Mouse (Mus musculus) midbrain, embryonic 12.5 days (tissue): ENCODE results near the gene Apobec1. TPM values are rescaled to one million over a fixed set of nuclear protein-coding genes. Genes with fewer than 3 reads are reported as not detected.
A peak's percentile ranks its signal among the peaks of the same experiment; 100 is the strongest.
"Not testable (repeated sequence)": the region's sequence is repeated elsewhere in the genome, so short reads cannot be mapped to it uniquely, and the experiment has no call there.

ENCODE experiments used
- ATAC-seq: fragments of 200-750 bp; cut with Nextera tagmentation; 2 replicates; pipeline ENCODE4 v1.8.0; 2017; ENCODE audit warnings: low read depth, moderate TSS enrichment, moderate library complexity; ENCODE audit not compliant: low FRiP score
- H3K27ac ChIP-seq: fragments of 300-500 bp; sonication (generic); replicated peaks from 2 replicates; pipeline ENCODE4 v1.5.1; 2016; ENCODE audit warnings: mild to moderate bottlenecking
- H3K27me3 ChIP-seq: fragments of 300-500 bp; sonication (generic); 2 replicates; pipeline ENCODE4 v1.6.1; 2016; ENCODE audit warnings: mild to moderate bottlenecking
- H3K36me3 ChIP-seq: fragments of 300-500 bp; sonication (generic); 2 replicates; pipeline ENCODE4 v1.6.1; 2016
- H3K4me1 ChIP-seq: fragments of 300-500 bp; sonication (generic); 2 replicates; pipeline ENCODE4 v1.6.1; 2016
- H3K4me2 ChIP-seq: fragments of 300-500 bp; sonication (generic); replicated peaks from 2 replicates; pipeline ENCODE4 v1.6.1; 2016; ENCODE audit warnings: mild to moderate bottlenecking, moderate library complexity
- H3K4me3 ChIP-seq: fragments of 300-500 bp; sonication (generic); 2 replicates; pipeline ENCODE4 v1.5.1; 2016; ENCODE audit warnings: mild to moderate bottlenecking
- H3K9ac ChIP-seq: fragments of 300-500 bp; sonication (generic); replicated peaks from 2 replicates; pipeline ENCODE4 v1.6.1; 2016; ENCODE audit warnings: mild to moderate bottlenecking, moderate library complexity
- H3K9me3 ChIP-seq: fragments of 300-500 bp; sonication (generic); 2 replicates; pipeline ENCODE4 v1.6.1; 2016; ENCODE audit warnings: mild to moderate bottlenecking
- WGBS: fragments of 180-500 bp; shearing (Covaris S2); methylation state at CpG from one replicate; pipeline ENCODE4 v1.1.7; 2016; 5-methylcytosine and 5-hydroxymethylcytosine counted together
- polyA plus RNA-seq: library from polyadenylated mRNA; unstranded; fragments of >200 nt; fragmentation: Nextera tagmentation; extraction: Ambion mirVana; gene quantifications from 2 replicates; pipeline ENCODE4 v1.2.1, GENCODE M21; 2016

Apobec1 gene
- polyA plus RNA-seq, 1 experiment from 2014 or later = 2.8 TPM

- WGBS = 57% methylated on average over 9 of the region's 9 CpGs
- H3K36me3 ChIP-seq = no peaks in the 10 kb centered on the region
Measured at GRCm38 (mm10) chr6:122553606-122554005, 48.6 kb downstream of the Apobec1 start, which contains the start of gene Aicda. Aicda (plus strand) TSS chr6:122553801.

GRCm38 (mm10) chr6:122545948-122546347 is 56.3 kb downstream of the Apobec1 start:
- no peaks in the 10 kb centered on the region for H3K36me3 ChIP-seq
- no peak overlapping the region for H3K4me3 ChIP-seq
- H3K27ac ChIP-seq = no peak overlapping the region
- no peaks in the 10 kb centered on the region for H3K9me3 ChIP-seq
- H3K4me1 ChIP-seq = no peaks in the 10 kb centered on the region
- no peaks in the 10 kb centered on the region for H3K27me3 ChIP-seq
- 85% methylated on average over 10 of the region's 10 CpGs for WGBS
- ATAC-seq = no peak
- no peak overlapping the region for H3K9ac ChIP-seq
- H3K4me2 ChIP-seq = no peak overlapping the region

More at GRCm38 (mm10) chr6:122553606-122554005, 48.6 kb downstream of the Apobec1 start, which contains the start of gene Aicda:
- Histone ChIP-seq H3K27ac (no peak within 1 kb of the TSS), H3K4me2 (no peak within 1 kb of the TSS), H3K9ac (no peak within 1 kb of the TSS), H3K9me3 (no peaks in the 10 kb centered on the region), H3K4me3 (no peak within 1 kb of the TSS), H3K4me1 (no peaks in the 10 kb centered on the region), H3K27me3 (peaks cover 11% of the 10 kb centered on the region)
- ATAC-seq = no peak

- H3K27me3 ChIP-seq = no peaks in the 10 kb centered on the region
- H3K4me2 ChIP-seq = no peak overlapping the region
- H3K27ac ChIP-seq = no peak overlapping the region
- H3K4me3 ChIP-seq = no peak overlapping the region
- no peaks in the 10 kb centered on the region for H3K4me1 ChIP-seq
- no peaks in the 10 kb centered on the region for H3K9me3 ChIP-seq
- no peaks in the 10 kb centered on the region for H3K36me3 ChIP-seq
- WGBS = 90% methylated on average over 9 of the region's 9 CpGs
- ATAC-seq = no peak
- no peak overlapping the region for H3K9ac ChIP-seq
Measured at GRCm38 (mm10) chr6:122545289-122545882, 56.9 kb downstream of the Apobec1 start.

GRCm38 (mm10) chr6:122544672-122545071 is 57.6 kb downstream of the Apobec1 start:
- Histone ChIP-seq H3K4me1 (no peaks in the 10 kb centered on the region), H3K4me3 (no peak overlapping the region), H3K9ac (no peak overlapping the region), H3K27me3 (no peaks in the 10 kb centered on the region), H3K4me2 (no peak overlapping the region), H3K9me3 (no peaks in the 10 kb centered on the region), H3K36me3 (no peaks in the 10 kb centered on the region), H3K27ac (no peak overlapping the region)
- ATAC-seq = no peak
- 93% methylated on average over 1 of the region's 1 CpGs for WGBS

GRCm38 (mm10) chr6:122543574-122543973 is 58.7 kb downstream of the Apobec1 start:
- Histone ChIP-seq H3K4me2 (no peak overlapping the region), H3K4me1 (no peaks in the 10 kb centered on the region), H3K27ac (no peak overlapping the region), H3K27me3 (no peaks in the 10 kb centered on the region), H3K36me3 (no peaks in the 10 kb centered on the region), H3K9ac (no peak overlapping the region), H3K4me3 (no peak overlapping the region), H3K9me3 (no peaks in the 10 kb centered on the region)
- 84% methylated on average over 5 of the region's 5 CpGs for WGBS
- ATAC-seq = no peak

GRCm38 (mm10) chr6:122542459-122542858 is 59.8 kb downstream of the Apobec1 start:
- H3K4me3 ChIP-seq, H3K4me1 ChIP-seq, H3K36me3 ChIP-seq, H3K4me2 ChIP-seq, H3K9me3 ChIP-seq, ATAC-seq, H3K9ac ChIP-seq, H3K27me3 ChIP-seq, H3K27ac ChIP-seq: not testable (repeated sequence)
- 82% methylated on average over 5 of the region's 5 CpGs for WGBS

- ATAC-seq = no peak
- H3K27me3 ChIP-seq = no peaks in the 10 kb centered on the region
- no peak overlapping the region for H3K27ac ChIP-seq
- no peaks in the 10 kb centered on the region for H3K9me3 ChIP-seq
- H3K4me2 ChIP-seq = no peak overlapping the region
- 81% methylated on average over 9 of the region's 9 CpGs for WGBS
- H3K4me3 ChIP-seq = no peak overlapping the region
- H3K4me1 ChIP-seq = no peaks in the 10 kb centered on the region
- no peaks in the 10 kb centered on the region for H3K36me3 ChIP-seq
- no peak overlapping the region for H3K9ac ChIP-seq
Measured at GRCm38 (mm10) chr6:122539564-122539963, 62.7 kb downstream of the Apobec1 start.

- ATAC-seq = no peak
- Histone ChIP-seq H3K4me1 (peaks cover 5% of the 10 kb centered on the region), H3K9me3 (no peaks in the 10 kb centered on the region), H3K27ac (no peak overlapping the region), H3K27me3 (no peaks in the 10 kb centered on the region), H3K4me3 (no peak overlapping the region), H3K9ac (no peak overlapping the region), H3K36me3 (no peaks in the 10 kb centered on the region), H3K4me2 (no peak overlapping the region)
- 25% methylated on average over 3 of the region's 3 CpGs for whole genome bisulfite sequencing
Measured at GRCm38 (mm10) chr6:122534032-122534431, 68.2 kb downstream of the Apobec1 start.

- H3K36me3 ChIP-seq = no peaks in the 10 kb centered on the region
- H3K9me3 ChIP-seq = no peaks in the 10 kb centered on the region
- H3K4me3 ChIP-seq = peak overlapping the region; percentile 17; the same call in 1 of the 2 replicates
- no peak overlapping the region for H3K9ac ChIP-seq
- peak; percentile 49; the same call in 1 of the 2 replicates for ATAC-seq
- no peaks in the 10 kb centered on the region for H3K27me3 ChIP-seq
- peaks cover 5% of the 10 kb centered on the region for H3K4me1 ChIP-seq
- WGBS = 13% methylated on average over 4 of the region's 4 CpGs
- no peak overlapping the region for H3K27ac ChIP-seq
- H3K4me2 ChIP-seq = peak overlapping the region; percentile 43
Measured at GRCm38 (mm10) chr6:122532883-122533302, 69.4 kb downstream of the Apobec1 start.

- H3K27me3 ChIP-seq = no peaks in the 10 kb centered on the region
- WGBS = 83% methylated on average over 8 of the region's 8 CpGs
- ATAC-seq = no peak
- H3K4me1 ChIP-seq = peaks cover 5% of the 10 kb centered on the region
- no peaks in the 10 kb centered on the region for H3K36me3 ChIP-seq
- no peak overlapping the region for H3K4me2 ChIP-seq
- H3K9me3 ChIP-seq = no peaks in the 10 kb centered on the region
- no peak overlapping the region for H3K27ac ChIP-seq
- H3K4me3 ChIP-seq = no peak overlapping the region
- no peak overlapping the region for H3K9ac ChIP-seq
Measured at GRCm38 (mm10) chr6:122531466-122532174, 70.6 kb downstream of the Apobec1 start.

- no peak overlapping the region for H3K4me3 ChIP-seq
- 81% methylated on average over 11 of the region's 11 CpGs for WGBS
- no peaks in the 10 kb centered on the region for H3K27me3 ChIP-seq
- H3K9me3 ChIP-seq = no peaks in the 10 kb centered on the region
- H3K36me3 ChIP-seq = no peaks in the 10 kb centered on the region
- H3K27ac ChIP-seq = no peak overlapping the region
- no peak for ATAC-seq
- peaks cover 5% of the 10 kb centered on the region for H3K4me1 ChIP-seq
- H3K4me2 ChIP-seq = no peak overlapping the region
- no peak overlapping the region for H3K9ac ChIP-seq
Measured at GRCm38 (mm10) chr6:122528136-122528535, 74.1 kb downstream of the Apobec1 start.
